Mouse (Mus musculus) liver, embryonic 15.5 days (tissue): ENCODE data around the gene Fgf2. TPM values are rescaled to one million over a fixed set of nuclear protein-coding genes. Genes with fewer than 3 reads are reported as not detected.

Experiments used
- ATAC-seq: fragments of 200-750 bp; cut with Nextera tagmentation; 2 replicates; pipeline ENCODE4 v1.8.0; 2017; ENCODE audit warnings: moderate number of reproducible peaks, mild to moderate bottlenecking, moderate library complexity; ENCODE audit not compliant: insufficient read depth
- H3K27ac ChIP-seq: fragments of 300-500 bp; sonication (generic); replicated peaks from 2 replicates; pipeline ENCODE4 v1.5.1; 2015; ENCODE audit warnings: mild to moderate bottlenecking, inconsistent platforms
- H3K27me3 ChIP-seq: fragments of 300-500 bp; sonication (generic); 2 replicates; pipeline ENCODE4 v1.6.1; 2015; ENCODE audit warnings: mild to moderate bottlenecking, inconsistent platforms
- H3K36me3 ChIP-seq: fragments of 300-500 bp; sonication (generic); replicated peaks from 2 replicates; pipeline ENCODE4 v1.6.1; 2015; ENCODE audit warnings: moderate library complexity, mild to moderate bottlenecking, inconsistent platforms
- H3K4me1 ChIP-seq: fragments of 300-500 bp; sonication (generic); replicated peaks from 2 replicates; pipeline ENCODE4 v1.6.1; 2015; ENCODE audit warnings: inconsistent platforms
- H3K4me2 ChIP-seq: fragments of 300-500 bp; sonication (generic); 2 replicates; pipeline ENCODE4 v1.6.1; 2015; ENCODE audit warnings: moderate library complexity, mild to moderate bottlenecking, inconsistent platforms
- H3K4me3 ChIP-seq: fragments of 300-500 bp; sonication (generic); replicated peaks from 2 replicates; pipeline ENCODE4 v1.5.1; 2015; ENCODE audit warnings: mild to moderate bottlenecking, inconsistent platforms
- H3K9ac ChIP-seq: fragments of 300-500 bp; sonication (generic); 2 replicates; pipeline ENCODE4 v1.6.1; 2015; ENCODE audit warnings: moderate library complexity, mild to moderate bottlenecking, inconsistent platforms
- H3K9me3 ChIP-seq: fragments of 300-500 bp; sonication (generic); replicated peaks from 2 replicates; pipeline ENCODE4 v1.6.1; 2016; ENCODE audit warnings: inconsistent platforms
- WGBS: fragments of 180-500 bp; shearing (Covaris S2); methylation state at CpG from one replicate; pipeline ENCODE4 v1.1.7; 2015; ENCODE audit warnings: mixed read lengths; ENCODE audit not compliant: insufficient replicate concordance; 5-methylcytosine and 5-hydroxymethylcytosine counted together
- polyA plus RNA-seq: library from polyadenylated mRNA; unstranded; fragments of >200 nt; fragmentation: Nextera tagmentation; extraction: Ambion mirVana; gene quantifications from 2 replicates; pipeline ENCODE4 v1.2.1, GENCODE M21; 2015

Fgf2 gene
- 0.12 and 0.14 TPM in 2 replicates for polyA plus RNA-seq

- WGBS, result 2% methylated on average over 74 of the region's 75 CpGs
- Histone ChIP-seq H3K4me1 (peaks cover 22% of the 10 kb centered on the region), H3K36me3 (no peaks in the 10 kb centered on the region), H3K27ac (no peak within 1 kb of the TSS), H3K4me3 (peak within 1 kb of the TSS; percentile 53), H3K9ac (peak within 1 kb of the TSS; percentile 11; the same call in 1 of the 2 replicates), H3K27me3 (peaks cover 66% of the 10 kb centered on the region), H3K4me2 (peak within 1 kb of the TSS; percentile 79), H3K9me3 (no peaks in the 10 kb centered on the region)
- no peak for ATAC-seq
These were observed at the start of gene Fgf2 for GRCm38 (mm10) chr3:37348221-37349165. Gene Fgf2 (plus strand): TSS chr3:37348346.

DNA sequence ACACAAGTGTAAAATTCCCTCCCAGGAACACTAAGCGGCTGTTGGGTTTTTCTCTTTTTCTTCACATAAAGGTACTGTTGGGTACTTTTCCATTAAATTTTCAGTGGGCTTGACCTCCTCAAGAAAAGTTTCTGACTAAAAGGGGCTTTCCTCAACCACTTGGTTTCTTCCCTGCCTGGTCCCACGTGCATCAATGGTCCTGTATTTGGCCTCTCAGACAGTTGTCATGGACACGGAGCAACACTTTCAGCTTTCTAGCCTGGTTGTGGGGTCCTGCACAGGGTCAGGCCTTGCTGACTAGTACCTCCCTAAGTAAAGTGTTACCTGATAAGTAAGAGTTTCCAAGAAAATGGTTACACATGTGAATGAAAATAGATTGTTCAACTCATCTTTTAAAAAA is 48.7 kb upstream of the Fgf2 start:
- H3K27ac ChIP-seq, result no peak overlapping the region
- H3K4me1 ChIP-seq, result peaks cover 13% of the 10 kb centered on the region
- no peak overlapping the region for H3K4me3 ChIP-seq
- no peaks in the 10 kb centered on the region for H3K9me3 ChIP-seq
- no peak overlapping the region for H3K9ac ChIP-seq
- H3K36me3 ChIP-seq, result no peaks in the 10 kb centered on the region
- no peak for ATAC-seq
- H3K27me3 ChIP-seq, result no peaks in the 10 kb centered on the region
- 58% methylated on average over 3 of the region's 3 CpGs for WGBS
- no peak overlapping the region for H3K4me2 ChIP-seq

DNA sequence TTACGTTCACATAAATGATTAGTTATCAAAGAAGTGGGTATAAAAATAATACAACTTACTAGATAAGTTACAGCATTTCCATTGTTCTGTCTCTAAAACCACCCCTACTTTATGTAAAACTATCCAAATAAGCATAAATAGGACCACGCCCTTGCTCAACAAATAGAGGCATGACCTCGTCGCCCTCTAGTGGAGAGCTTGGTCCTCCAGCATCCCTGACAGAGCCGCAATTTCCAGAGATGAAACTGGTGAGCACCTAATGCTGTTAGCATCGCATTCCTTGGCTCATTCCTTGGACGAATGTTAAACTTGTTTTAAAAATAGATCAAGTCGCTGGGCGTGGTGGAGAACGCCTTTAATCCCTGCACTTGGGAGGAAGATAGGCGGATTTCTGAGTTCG is 45.5 kb upstream of the Fgf2 start:
- Histone ChIP-seq H3K9me3 (no peaks in the 10 kb centered on the region), H3K4me2 (no peak overlapping the region), H3K27me3 (no peaks in the 10 kb centered on the region), H3K27ac (no peak overlapping the region), H3K36me3 (no peaks in the 10 kb centered on the region), H3K4me1 (peaks cover 14% of the 10 kb centered on the region), H3K9ac (no peak overlapping the region), H3K4me3 (no peak overlapping the region)
- WGBS, result 24% methylated on average over 12 of the region's 12 CpGs
- no peak for ATAC-seq

- Histone ChIP-seq H3K9me3 (no peaks in the 10 kb centered on the region), H3K27ac (peak overlapping the region; percentile 80), H3K4me1 (peaks cover 14% of the 10 kb centered on the region), H3K4me2 (no peak overlapping the region; the same call in 1 of the 2 replicates), H3K27me3 (no peaks in the 10 kb centered on the region), H3K36me3 (no peaks in the 10 kb centered on the region), H3K4me3 (no peak overlapping the region), H3K9ac (no peak overlapping the region)
- 18% methylated on average over 8 of the region's 8 CpGs for WGBS
- ATAC-seq, result peak; percentile 73
These were observed 44.6 kb upstream of the Fgf2 start for GRCm38 (mm10) chr3:37303392-37304139.

GRCm38 (mm10) chr3:37311897-37312369 is 36.2 kb upstream of the Fgf2 start:
- Histone ChIP-seq H3K27ac (no peak overlapping the region), H3K4me2 (peak overlapping the region; percentile 90), H3K9ac (peak overlapping the region; percentile 73), H3K9me3 (no peaks in the 10 kb centered on the region), H3K27me3 (no peaks in the 10 kb centered on the region), H3K4me3 (peak overlapping the region; percentile 80), H3K36me3 (no peaks in the 10 kb centered on the region), H3K4me1 (peaks cover 19% of the 10 kb centered on the region)
- ATAC-seq, result peak; percentile 57
- 1% methylated on average over 10 of the region's 10 CpGs for WGBS

DNA sequence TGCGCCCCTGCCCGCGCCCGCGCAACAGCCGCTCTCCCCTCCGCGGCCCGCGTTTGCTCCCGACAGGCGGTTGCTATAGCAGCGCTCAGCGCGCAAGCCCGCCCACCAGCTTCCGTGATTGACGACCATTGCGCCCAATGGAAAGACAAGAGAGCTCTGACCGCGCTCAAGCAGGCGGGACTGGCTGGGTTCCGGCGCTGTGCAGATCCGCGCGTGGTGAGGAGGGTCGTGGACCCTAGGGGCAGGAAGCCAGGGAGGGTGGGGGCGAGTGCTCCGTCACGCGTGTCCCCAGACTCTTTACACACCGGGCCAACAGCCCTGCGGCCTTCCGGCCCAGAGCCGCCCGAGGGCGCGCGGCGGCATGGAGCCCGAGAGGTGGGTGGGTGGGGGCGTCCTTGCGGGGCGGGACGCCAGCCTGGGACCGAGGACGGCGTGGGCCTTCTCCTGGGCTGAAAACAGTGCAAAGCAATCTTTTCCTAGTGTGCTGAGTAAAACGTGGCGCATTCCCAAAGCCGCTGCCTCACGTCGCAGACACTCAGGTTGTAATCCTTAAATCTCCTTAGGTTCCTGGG is 35.7 kb upstream of the Fgf2 start, which contains the start of the genes Bbs12 and Cetn4:
Gene Bbs12 (plus strand): TSS at position 185 of the 572 bp plus-strand sequence.
Gene Cetn4 (minus strand): TSS at position 339 of the 572 bp plus-strand sequence.
- WGBS, result under 1% methylated on average over 54 of the region's 54 CpGs
- Histone ChIP-seq H3K27me3 (no peaks in the 10 kb centered on the region), H3K36me3 (no peaks in the 10 kb centered on the region), H3K27ac (peak within 1 kb of the TSS; percentile 43), H3K4me1 (peaks cover 19% of the 10 kb centered on the region), H3K4me3 (peak within 1 kb of the TSS; percentile 80), H3K9me3 (no peaks in the 10 kb centered on the region), H3K9ac (peak within 1 kb of the TSS; percentile 73), H3K4me2 (peak within 1 kb of the TSS; percentile 90)
- ATAC-seq, result peak; percentile 100

GRCm38 (mm10) chr3:37313371-37313770 is 34.8 kb upstream of the Fgf2 start:
- no peaks in the 10 kb centered on the region for H3K9me3 ChIP-seq
- H3K9ac ChIP-seq, result no peak overlapping the region
- H3K27me3 ChIP-seq, result no peaks in the 10 kb centered on the region
- H3K4me2 ChIP-seq, result peak overlapping the region; percentile 90
- no peak for ATAC-seq
- peaks cover 19% of the 10 kb centered on the region for H3K4me1 ChIP-seq
- H3K27ac ChIP-seq, result peak overlapping the region; percentile 30; the same call in 1 of the 2 replicates
- no peaks in the 10 kb centered on the region for H3K36me3 ChIP-seq
- peak overlapping the region; percentile 80 for H3K4me3 ChIP-seq
- 19% methylated on average over 1 of the region's 1 CpGs for WGBS

DNA sequence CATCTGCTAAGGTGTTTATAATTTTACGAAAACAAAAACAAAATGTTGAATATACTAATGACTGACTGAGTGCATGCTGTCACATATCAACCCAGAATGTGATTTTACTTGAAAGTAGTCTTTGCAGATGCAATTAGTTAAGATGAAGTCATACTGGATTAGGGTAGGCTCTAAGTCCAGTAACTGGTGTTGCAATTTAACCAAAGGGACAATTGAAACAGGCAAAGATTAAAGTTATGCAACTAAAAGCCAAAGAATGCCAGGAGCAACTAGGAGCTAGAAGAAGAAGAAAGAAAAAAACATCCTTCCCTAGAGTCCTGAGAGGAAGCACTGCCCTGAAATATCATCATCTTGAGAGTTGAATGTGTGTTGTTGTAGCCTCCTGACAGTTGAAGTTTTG is 31.9 kb upstream of the Fgf2 start:
- H3K4me3 ChIP-seq, result no peak overlapping the region
- no peaks in the 10 kb centered on the region for H3K27me3 ChIP-seq
- H3K36me3 ChIP-seq, result peaks cover 7% of the 10 kb centered on the region; the same call in 1 of the 2 replicates
- H3K9me3 ChIP-seq, result no peaks in the 10 kb centered on the region
- H3K4me2 ChIP-seq, result no peak overlapping the region
- no peak overlapping the region for H3K27ac ChIP-seq
- 78% methylated on average over 1 of the region's 1 CpGs for WGBS
- ATAC-seq, result no peak
- H3K9ac ChIP-seq, result no peak overlapping the region
- peaks cover 18% of the 10 kb centered on the region for H3K4me1 ChIP-seq

- Histone ChIP-seq H3K4me3 (no peak overlapping the region), H3K4me1 (peaks cover 23% of the 10 kb centered on the region), H3K4me2 (no peak overlapping the region), H3K27ac (no peak overlapping the region), H3K9me3 (no peaks in the 10 kb centered on the region), H3K27me3 (no peaks in the 10 kb centered on the region), H3K9ac (no peak overlapping the region), H3K36me3 (peaks cover 4% of the 10 kb centered on the region; the same call in 1 of the 2 replicates)
- ATAC-seq, result no peak
- WGBS, result 19% methylated on average over 3 of the region's 3 CpGs
These were observed 23.8 kb upstream of the Fgf2 start for GRCm38 (mm10) chr3:37324310-37324709.

DNA sequence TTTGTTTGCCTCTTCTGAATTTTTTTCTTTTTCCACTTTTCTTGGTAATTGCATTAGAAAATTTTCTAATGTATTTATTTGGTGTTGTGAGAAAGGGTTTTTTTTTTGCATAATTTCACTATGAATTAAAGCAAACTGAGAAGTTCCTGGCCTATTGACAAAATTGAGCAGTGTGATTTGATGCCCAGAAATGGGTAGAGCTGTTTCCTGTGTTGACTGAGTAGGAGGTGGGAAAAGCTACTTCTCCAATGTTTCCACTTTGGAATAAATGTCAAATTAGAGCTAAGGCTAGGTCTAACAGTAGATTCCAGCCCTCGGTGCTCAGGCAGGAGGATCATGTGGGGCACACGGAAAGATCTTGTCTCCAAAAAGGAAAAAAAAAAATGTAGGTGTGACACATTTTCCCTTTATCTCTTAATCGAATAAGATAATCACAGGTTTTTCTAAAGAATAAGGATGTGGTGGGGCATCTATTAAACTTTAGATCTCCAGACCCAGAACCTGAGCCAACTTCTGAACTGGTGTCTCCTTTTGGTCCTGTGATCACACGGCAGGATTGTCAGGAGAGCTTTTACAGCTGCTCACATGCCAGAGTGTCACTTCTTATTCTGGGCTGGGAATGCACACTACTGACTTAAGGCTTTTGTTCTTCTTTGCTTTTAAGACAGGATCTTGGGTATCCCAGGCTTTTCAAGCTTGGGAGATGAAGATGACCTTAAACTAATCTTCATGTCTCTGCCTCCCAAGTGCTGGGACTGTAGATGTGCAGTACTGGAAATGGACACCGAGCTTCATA is 22.6 kb upstream of the Fgf2 start:
- Histone ChIP-seq H3K9me3 (no peaks in the 10 kb centered on the region), H3K27ac (no peak overlapping the region), H3K9ac (no peak overlapping the region), H3K4me3 (no peak overlapping the region), H3K27me3 (no peaks in the 10 kb centered on the region), H3K36me3 (no peaks in the 10 kb centered on the region), H3K4me2 (no peak overlapping the region), H3K4me1 (peaks cover 23% of the 10 kb centered on the region)
- WGBS, result 45% methylated on average over 5 of the region's 5 CpGs
- no peak for ATAC-seq
